Mouse (Mus musculus) hindbrain, embryonic 12.5 days (tissue): ENCODE measurements around the gene Heg1. TPM values are rescaled to one million over a fixed set of nuclear protein-coding genes. Genes with fewer than 3 reads are reported as not detected.

Experiments used
- ATAC-seq: fragments of 200-750 bp; cut with Nextera tagmentation; 2 replicates; pipeline ENCODE4 v1.8.0; 2017; ENCODE audit warnings: moderate TSS enrichment; ENCODE audit not compliant: low FRiP score
- H3K27ac ChIP-seq: fragments of 300-500 bp; sonication (generic); 2 replicates; pipeline ENCODE4 v1.5.1; 2016; ENCODE audit warnings: mild to moderate bottlenecking
- H3K27me3 ChIP-seq: fragments of 300-500 bp; sonication (generic); 2 replicates; pipeline ENCODE4 v1.6.1; 2016; ENCODE audit warnings: mild to moderate bottlenecking
- H3K36me3 ChIP-seq: fragments of 300-500 bp; sonication (generic); 2 replicates; pipeline ENCODE4 v1.6.1; 2016; ENCODE audit warnings: mild to moderate bottlenecking
- H3K4me1 ChIP-seq: fragments of 300-500 bp; sonication (generic); 2 replicates; pipeline ENCODE4 v1.6.1; 2016
- H3K4me2 ChIP-seq: fragments of 300-500 bp; sonication (generic); replicated peaks from 2 replicates; pipeline ENCODE4 v1.6.1; 2016; ENCODE audit warnings: mild to moderate bottlenecking
- H3K4me3 ChIP-seq: fragments of 300-500 bp; sonication (generic); 2 replicates; pipeline ENCODE4 v1.5.1; 2016; ENCODE audit warnings: mild to moderate bottlenecking
- H3K9ac ChIP-seq: fragments of 300-500 bp; sonication (generic); 2 replicates; pipeline ENCODE4 v1.6.1; 2016; ENCODE audit warnings: mild to moderate bottlenecking, moderate library complexity
- H3K9me3 ChIP-seq: fragments of 300-500 bp; sonication (generic); replicated peaks from 2 replicates; pipeline ENCODE4 v1.6.1; 2016; ENCODE audit warnings: mild to moderate bottlenecking
- WGBS: fragments of 180-500 bp; shearing (Covaris S2); methylation state at CpG from one replicate; pipeline ENCODE4 v1.1.7; 2016; 5-methylcytosine and 5-hydroxymethylcytosine counted together
- polyA plus RNA-seq: library from polyadenylated mRNA; unstranded; fragments of >200 nt; fragmentation: Nextera tagmentation; extraction: Ambion mirVana; gene quantifications from 2 replicates; pipeline ENCODE4 v1.2.1, GENCODE M21; 2016

Gene Heg1
- polyA plus RNA-seq, 1 experiment from 2014 or later, result 21.3 TPM

DNA sequence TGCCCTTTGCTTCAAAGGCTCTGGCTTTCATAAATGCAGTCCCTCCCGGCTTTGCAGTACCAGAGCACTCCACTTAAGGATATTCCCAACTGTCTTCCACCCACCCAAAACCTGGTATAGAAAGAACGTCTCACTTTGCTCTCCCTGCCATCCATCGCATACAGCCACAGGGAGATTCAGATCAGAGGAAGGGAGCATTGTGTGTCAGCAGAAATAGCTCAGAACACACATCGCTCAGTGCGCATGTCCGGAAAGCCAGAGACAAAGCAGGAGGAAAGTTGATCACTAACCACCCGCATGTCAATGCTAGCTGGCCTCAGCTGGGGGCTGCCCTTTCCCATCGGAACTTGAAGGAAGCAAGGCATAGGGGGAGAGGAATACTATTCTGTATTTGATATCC, 71.1 kb downstream of the Heg1 start:
- Histone ChIP-seq H3K27ac (no peak overlapping the region), H3K4me3 (no peak overlapping the region), H3K9ac (no peak overlapping the region), H3K36me3 (peaks cover 22% of the 10 kb centered on the region), H3K4me2 (no peak overlapping the region), H3K9me3 (no peaks in the 10 kb centered on the region), H3K4me1 (no peaks in the 10 kb centered on the region), H3K27me3 (no peaks in the 10 kb centered on the region)
- ATAC-seq, result no peak
- 69% methylated on average over 8 of the region's 8 CpGs for WGBS

DNA sequence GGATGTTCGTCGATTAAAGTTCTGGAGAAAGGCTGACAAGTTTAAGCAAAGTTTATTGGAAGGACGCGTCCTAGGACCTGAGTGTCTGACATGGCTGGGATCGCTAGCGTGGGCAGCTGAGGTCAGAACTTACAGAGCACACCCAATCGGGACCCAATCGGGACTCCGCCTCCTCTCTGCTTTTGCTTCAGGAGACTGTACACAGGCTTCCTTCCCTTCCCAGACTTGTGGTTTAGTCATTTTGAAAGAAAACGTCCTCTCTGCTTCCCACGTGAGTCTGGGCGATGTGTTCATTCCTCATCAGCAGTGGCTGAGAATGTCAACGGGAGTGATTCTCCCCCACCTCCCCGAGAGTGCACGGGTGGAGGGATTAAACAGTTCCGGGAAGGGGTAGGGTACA, 71.8 kb downstream of the Heg1 start:
- H3K27me3 ChIP-seq, result no peaks in the 10 kb centered on the region
- no peaks in the 10 kb centered on the region for H3K9me3 ChIP-seq
- 0 out of 2 replicates have a peak, but pooled peaks cover 2% of the 10 kb centered on the region for H3K4me1 ChIP-seq
- no peak overlapping the region for H3K4me3 ChIP-seq
- ATAC-seq, result no peak
- no peak overlapping the region for H3K9ac ChIP-seq
- 61% methylated on average over 16 of the region's 16 CpGs for WGBS
- H3K4me2 ChIP-seq, result no peak overlapping the region
- peaks cover 23% of the 10 kb centered on the region for H3K36me3 ChIP-seq
- H3K27ac ChIP-seq, result no peak overlapping the region

DNA sequence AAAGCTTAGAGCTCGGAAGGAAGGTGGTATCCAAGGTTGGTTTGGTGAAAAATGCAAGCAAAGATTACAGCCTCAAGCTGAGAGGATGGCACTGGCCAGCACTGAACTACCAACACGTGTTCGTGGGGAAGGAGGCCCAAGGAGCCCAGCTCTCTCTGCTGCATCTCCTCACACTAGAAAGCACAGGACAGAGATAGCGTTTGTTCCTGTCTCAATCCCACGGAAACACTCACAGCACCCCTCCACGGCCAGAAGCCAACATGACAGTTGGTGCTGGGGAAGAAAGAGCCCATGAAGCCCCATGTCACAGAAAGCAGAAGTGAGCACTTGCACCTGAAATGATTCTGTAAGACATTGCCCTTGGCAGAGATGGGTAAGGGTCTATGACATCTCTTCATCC, 72.2 kb downstream of the Heg1 start:
- H3K36me3 ChIP-seq, result peaks cover 24% of the 10 kb centered on the region

DNA sequence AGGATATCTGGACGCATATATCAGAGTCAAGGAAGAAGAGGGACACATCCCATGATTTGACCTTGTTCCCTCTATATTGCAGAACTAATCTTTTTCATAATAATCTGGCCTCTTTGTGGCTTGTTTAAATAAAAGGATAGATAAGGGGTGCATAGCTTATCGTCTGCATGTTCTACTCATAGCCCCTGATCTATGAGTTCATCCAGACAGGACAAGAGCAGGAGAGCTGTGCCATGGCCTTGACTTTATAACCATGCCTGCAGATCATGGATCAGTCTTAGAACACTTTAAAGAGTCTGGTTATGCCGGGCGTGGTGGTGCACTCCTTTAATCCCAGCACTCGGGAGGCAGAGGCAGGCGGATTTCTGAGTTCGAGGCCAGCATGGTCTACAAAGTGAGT, 75.0 kb downstream of the Heg1 start:
- Histone ChIP-seq H3K4me3 (no peak overlapping the region), H3K9ac (no peak overlapping the region), H3K27ac (no peak overlapping the region), H3K4me2 (no peak overlapping the region), H3K9me3 (no peaks in the 10 kb centered on the region), H3K27me3 (no peaks in the 10 kb centered on the region), H3K4me1 (0 out of 2 replicates have a peak, but pooled peaks cover 5% of the 10 kb centered on the region), H3K36me3 (peaks cover 16% of the 10 kb centered on the region)
- 91% methylated on average over 7 of the region's 7 CpGs for WGBS
- ATAC-seq, result no peak

More for the DNA sequence above, 72.2 kb downstream of the Heg1 start:
- Histone ChIP-seq H3K9me3 (no peaks in the 10 kb centered on the region), H3K4me3 (no peak overlapping the region), H3K9ac (no peak overlapping the region), H3K27ac (no peak overlapping the region), H3K4me1 (0 out of 2 replicates have a peak, but pooled peaks cover 2% of the 10 kb centered on the region), H3K4me2 (no peak overlapping the region), H3K27me3 (no peaks in the 10 kb centered on the region)
- 60% methylated on average over 6 of the region's 6 CpGs for WGBS
- no peak for ATAC-seq

DNA sequence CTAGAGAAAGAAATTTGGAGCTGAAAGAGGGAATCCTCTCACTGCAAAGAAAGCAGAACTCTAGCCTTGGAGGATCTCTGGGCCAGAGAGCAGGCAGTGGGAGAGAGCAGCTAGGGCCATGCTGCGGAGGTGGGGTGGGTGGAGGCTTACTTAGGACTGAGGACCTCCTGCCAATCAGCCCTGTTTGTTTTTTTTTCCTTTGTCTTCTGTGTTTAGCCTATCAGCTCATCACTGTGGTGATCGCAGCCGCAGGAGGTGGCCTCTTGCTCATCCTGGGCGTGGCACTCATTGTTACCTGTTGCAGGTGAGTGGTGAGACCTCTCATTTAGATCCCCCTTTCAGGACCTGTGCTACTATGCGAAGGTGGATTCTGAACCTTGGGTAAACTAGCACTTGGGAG, 76.4 kb downstream of the Heg1 start:
- Histone ChIP-seq H3K9ac (no peak overlapping the region), H3K9me3 (no peaks in the 10 kb centered on the region), H3K27ac (no peak overlapping the region), H3K36me3 (peaks cover 8% of the 10 kb centered on the region; the same call in 1 of the 2 replicates), H3K4me2 (no peak overlapping the region; the same call in 1 of the 2 replicates), H3K4me1 (0 out of 2 replicates have a peak, but pooled peaks cover 8% of the 10 kb centered on the region), H3K4me3 (no peak overlapping the region), H3K27me3 (no peaks in the 10 kb centered on the region)
- no peak for ATAC-seq
- 29% methylated on average over 5 of the region's 5 CpGs for WGBS

DNA sequence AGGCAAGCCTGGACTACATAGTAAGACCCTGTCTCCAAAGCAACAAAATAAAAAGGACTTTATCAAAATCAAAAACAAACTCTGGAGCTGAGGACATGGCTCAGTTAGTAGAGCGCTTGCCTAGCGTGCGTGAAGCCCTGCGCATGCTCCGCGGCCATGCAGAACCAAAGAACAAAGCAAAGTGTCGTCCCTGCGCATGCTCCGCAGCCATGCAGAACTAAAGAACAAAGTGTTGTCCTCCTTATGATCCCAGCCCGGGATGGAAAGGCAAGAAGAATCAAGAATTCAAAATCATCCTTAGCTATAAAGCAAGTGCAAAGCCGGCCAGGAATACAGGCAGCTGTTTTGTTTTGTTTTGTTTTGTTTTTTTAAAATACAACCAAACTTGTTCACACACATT, 76.8 kb downstream of the Heg1 start:
- Histone ChIP-seq H3K4me1 (0 out of 2 replicates have a peak, but pooled peaks cover 8% of the 10 kb centered on the region), H3K4me2 (no peak overlapping the region; the same call in 1 of the 2 replicates), H3K27me3 (no peaks in the 10 kb centered on the region), H3K36me3 (peaks cover 7% of the 10 kb centered on the region; the same call in 1 of the 2 replicates), H3K27ac (no peak overlapping the region), H3K9me3 (no peaks in the 10 kb centered on the region), H3K9ac (no peak overlapping the region), H3K4me3 (no peak overlapping the region)
- no peak for ATAC-seq
- 53% methylated on average over 11 of the region's 11 CpGs for WGBS

DNA sequence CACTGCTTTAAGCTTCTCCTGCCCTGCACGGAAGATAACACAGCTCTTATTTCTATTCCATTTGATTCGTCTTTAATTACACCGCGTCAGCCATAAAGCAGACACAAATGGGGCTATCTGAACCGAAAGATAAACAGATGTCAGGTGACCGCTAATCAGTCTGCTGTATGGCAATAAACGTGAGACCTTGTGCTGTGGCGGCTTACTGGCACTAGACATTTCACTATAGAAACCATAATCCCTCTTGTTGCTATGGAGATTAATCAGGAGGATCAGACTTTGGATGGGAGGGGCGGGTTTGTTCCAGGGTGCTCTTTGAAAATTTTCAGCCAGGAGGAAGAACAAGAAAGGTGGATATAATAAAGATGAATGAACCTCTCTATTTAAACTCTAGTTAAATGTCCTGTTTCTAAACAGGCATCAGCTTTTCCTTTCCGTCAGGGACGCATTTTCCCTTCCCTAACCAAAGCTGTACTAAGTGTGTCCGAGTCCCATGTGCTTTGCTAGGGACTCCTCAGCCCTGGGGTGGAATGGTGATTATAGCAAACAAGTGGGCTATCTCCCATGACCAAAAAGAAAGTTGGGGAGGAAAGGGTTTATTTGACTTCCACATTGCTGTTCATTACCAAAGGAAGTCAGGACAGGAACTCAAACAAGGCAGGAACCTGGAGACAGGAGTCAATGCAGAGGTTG, 80.5 kb downstream of the Heg1 start:
- ATAC-seq, result peak; percentile 60
- H3K4me2 ChIP-seq, result no peak overlapping the region
- H3K9me3 ChIP-seq, result no peaks in the 10 kb centered on the region
- H3K4me1 ChIP-seq, result 0 out of 2 replicates have a peak, but pooled peaks cover 8% of the 10 kb centered on the region
- H3K27me3 ChIP-seq, result no peaks in the 10 kb centered on the region
- H3K4me3 ChIP-seq, result no peak overlapping the region
- no peak overlapping the region for H3K9ac ChIP-seq
- 47% methylated on average over 12 of the region's 12 CpGs for WGBS
- H3K36me3 ChIP-seq, result peaks cover 11% of the 10 kb centered on the region
- no peak overlapping the region for H3K27ac ChIP-seq

DNA sequence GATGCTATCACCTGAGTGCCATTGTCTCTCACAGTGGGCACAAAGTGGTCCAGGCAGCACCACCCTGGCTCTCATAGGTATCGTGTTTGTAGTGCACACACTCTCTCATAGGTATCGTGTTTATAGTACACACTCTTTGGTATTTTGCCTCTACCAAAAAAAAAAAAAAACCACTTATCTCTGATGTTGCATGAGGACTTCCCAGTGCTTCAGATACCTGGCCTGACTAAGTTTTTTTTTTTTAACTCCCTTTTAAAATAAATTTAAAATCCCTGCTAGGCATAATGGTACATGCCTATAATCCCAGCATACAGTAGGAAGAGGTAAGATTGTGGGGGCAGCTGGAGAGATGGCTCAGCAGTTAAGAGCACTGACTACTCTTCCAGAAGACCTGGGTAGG, 81.3 kb downstream of the Heg1 start:
- Histone ChIP-seq H3K4me1 (0 out of 2 replicates have a peak, but pooled peaks cover 8% of the 10 kb centered on the region), H3K4me3 (no peak overlapping the region), H3K36me3 (peaks cover 11% of the 10 kb centered on the region), H3K9me3 (no peaks in the 10 kb centered on the region), H3K9ac (no peak overlapping the region), H3K27me3 (no peaks in the 10 kb centered on the region), H3K4me2 (no peak overlapping the region), H3K27ac (no peak overlapping the region)
- ATAC-seq, result no peak
- 92% methylated on average over 2 of the region's 2 CpGs for WGBS

DNA sequence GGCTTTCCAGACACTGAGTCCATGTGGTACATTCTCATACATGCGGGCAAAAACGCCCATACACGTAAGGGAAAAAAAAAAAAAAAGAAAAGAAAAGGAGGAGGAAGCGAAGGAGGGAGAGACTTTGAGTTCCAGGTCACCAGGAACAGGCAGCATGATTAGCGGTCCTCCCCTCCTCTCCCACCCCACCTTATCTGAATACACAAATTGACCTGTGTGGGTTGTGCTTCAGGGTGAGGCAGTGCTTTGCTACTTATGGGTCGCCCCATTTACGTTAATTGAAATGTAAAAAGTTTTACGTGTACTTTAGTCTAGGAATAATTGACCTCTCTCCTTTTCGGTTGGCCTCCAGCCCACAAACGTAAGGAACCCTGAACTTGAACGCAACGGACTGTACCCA, 82.1 kb downstream of the Heg1 start:
- Histone ChIP-seq H3K4me2 (no peak overlapping the region), H3K9me3 (no peaks in the 10 kb centered on the region), H3K36me3 (peaks cover 8% of the 10 kb centered on the region), H3K4me3 (no peak overlapping the region), H3K27ac (no peak overlapping the region), H3K27me3 (no peaks in the 10 kb centered on the region), H3K9ac (no peak overlapping the region), H3K4me1 (0 out of 2 replicates have a peak, but pooled peaks cover 6% of the 10 kb centered on the region)
- no peak for ATAC-seq
- 82% methylated on average over 12 of the region's 12 CpGs for WGBS

DNA sequence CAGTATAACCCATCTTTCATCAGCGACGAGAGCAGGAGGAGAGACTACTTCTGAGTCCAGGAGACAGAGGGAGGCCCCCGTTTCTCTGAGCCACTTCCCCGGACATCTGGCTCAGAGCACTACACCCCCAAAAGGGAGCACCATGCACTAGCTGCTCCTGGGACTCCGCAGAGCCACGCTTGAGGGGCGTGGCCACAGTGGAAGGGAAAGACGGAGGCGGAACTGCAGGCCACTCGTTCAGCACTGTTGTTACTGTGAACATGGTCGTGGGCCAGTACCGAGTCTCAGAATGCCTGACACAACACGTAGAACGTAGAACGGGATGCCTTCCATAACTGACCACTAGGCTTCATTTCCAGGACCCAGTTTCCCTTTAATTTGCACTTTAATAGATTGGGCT, 82.6 kb downstream of the Heg1 start:
- no peak overlapping the region for H3K27ac ChIP-seq
- H3K4me3 ChIP-seq, result no peak overlapping the region
- H3K9ac ChIP-seq, result no peak overlapping the region
- H3K36me3 ChIP-seq, result peaks cover 8% of the 10 kb centered on the region
- H3K9me3 ChIP-seq, result no peaks in the 10 kb centered on the region
- no peak overlapping the region for H3K4me2 ChIP-seq
- no peaks in the 10 kb centered on the region for H3K27me3 ChIP-seq
- no peak for ATAC-seq
- 0 out of 2 replicates have a peak, but pooled peaks cover 6% of the 10 kb centered on the region for H3K4me1 ChIP-seq
- 72% methylated on average over 15 of the region's 15 CpGs for WGBS

DNA sequence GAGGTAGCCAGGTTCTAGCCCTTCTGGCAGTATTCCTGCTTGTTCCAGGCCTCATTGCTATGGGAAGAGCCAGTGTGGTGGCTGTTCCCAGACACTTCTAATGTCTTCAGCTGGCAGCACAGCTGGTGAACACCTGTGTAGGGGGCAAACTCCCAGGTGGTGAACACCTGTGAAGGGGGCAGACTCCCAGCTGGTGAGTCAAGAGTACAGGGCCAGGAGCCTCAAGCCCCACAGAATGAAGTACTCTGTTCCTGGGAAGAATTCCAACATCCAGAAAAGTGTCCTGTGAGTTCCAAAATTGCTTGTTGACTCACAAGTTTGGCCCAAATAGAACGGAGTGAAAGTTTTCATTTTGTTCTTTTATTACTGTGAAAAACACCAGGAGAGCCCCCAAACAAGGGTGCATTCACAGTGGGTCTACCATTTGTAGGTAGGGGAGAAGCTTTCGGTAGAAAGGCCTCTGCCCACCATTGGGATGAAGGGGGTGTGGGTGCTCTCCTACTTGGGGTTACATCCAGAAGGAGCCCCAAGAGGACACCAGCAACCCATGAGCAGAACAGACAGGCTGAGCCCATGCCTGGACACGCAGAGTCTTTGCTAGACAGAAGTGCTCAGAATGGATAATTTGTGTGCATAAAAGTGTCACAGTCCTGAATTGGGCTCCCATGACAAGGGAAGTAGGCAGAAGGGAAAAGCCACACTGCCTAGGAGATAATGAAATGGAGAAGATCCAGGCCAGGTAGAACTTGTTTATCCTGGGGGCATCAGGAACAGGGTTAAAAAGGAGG, 84.5 kb downstream of the Heg1 start:
- Histone ChIP-seq H3K27ac (no peak overlapping the region), H3K36me3 (peaks cover 6% of the 10 kb centered on the region; the same call in 1 of the 2 replicates), H3K4me2 (no peak overlapping the region), H3K4me1 (0 out of 2 replicates have a peak, but pooled peaks cover 6% of the 10 kb centered on the region), H3K27me3 (no peaks in the 10 kb centered on the region), H3K9me3 (no peaks in the 10 kb centered on the region), H3K4me3 (no peak overlapping the region), H3K9ac (no peak overlapping the region)
- 91% methylated on average over 3 of the region's 3 CpGs for WGBS
- no peak for ATAC-seq

DNA sequence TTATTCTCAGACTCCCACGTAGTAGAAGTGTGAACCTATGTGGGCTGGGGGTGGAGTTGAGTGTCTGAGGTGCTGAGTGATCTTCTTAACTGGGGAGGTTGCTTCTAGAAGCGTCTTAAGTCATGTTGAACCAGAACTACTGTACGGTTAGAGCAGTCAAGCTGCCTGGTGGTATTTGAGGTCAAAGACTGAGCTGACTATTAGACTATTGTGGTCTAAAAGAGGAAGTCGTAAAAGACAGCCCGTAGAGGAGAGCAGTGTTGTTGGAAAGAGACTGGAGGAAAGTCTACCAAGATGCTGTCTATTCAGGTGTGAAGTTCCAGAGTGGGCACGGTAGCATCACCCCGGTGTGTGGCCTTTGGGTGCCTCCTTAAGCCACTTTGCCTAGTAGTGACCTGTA, 85.7 kb downstream of the Heg1 start:
- no peak for ATAC-seq
- no peaks in the 10 kb centered on the region for H3K4me1 ChIP-seq
- H3K9ac ChIP-seq, result no peak overlapping the region
- no peak overlapping the region for H3K27ac ChIP-seq
- no peaks in the 10 kb centered on the region for H3K9me3 ChIP-seq
- H3K27me3 ChIP-seq, result no peaks in the 10 kb centered on the region
- H3K4me3 ChIP-seq, result no peak overlapping the region
- WGBS, result 90% methylated on average over 7 of the region's 7 CpGs
- H3K4me2 ChIP-seq, result no peak overlapping the region
- H3K36me3 ChIP-seq, result peaks cover 6% of the 10 kb centered on the region; the same call in 1 of the 2 replicates
